8 mouse cellular contexts compared by ENCODE assay signal in genomic region chr3:95624628-95625503, GRCm38 (mm10). TPM values are rescaled to one million over a fixed set of nuclear protein-coding genes. Genes with fewer than 3 reads are reported as not detected.
DNase-seq lines count a peak whose midpoint lies in the region; ATAC-seq and TF ChIP-seq lines count a peak whose summit lies in the region.

TSS of gene Ensa (plus strand) at chr3:95624993.

- WGBS in embryonic facial prominence, embryonic 14.5 days = under 1% methylated on average over 43 of the region's 44 CpGs
- WGBS in heart, adult 2 months = under 1% methylated on average over 44 of the region's 44 CpGs
- WGBS in limb, embryonic 13.5 days = under 1% methylated on average over 44 of the region's 44 CpGs
- under 1% methylated on average over 44 of the region's 44 CpGs for WGBS in midbrain, embryonic 16.5 days

- H3K79me2 ChIP-seq in heart, adult 2 months (replicated peaks; ENCODE audit: control insufficient read depth, insufficient read depth, low read length) = peaks cover 1% of the 10 kb centered on the region; the same call in 1 of the 2 replicates

- intact Hi-C loops in heart, adult 2 months (cut with DNase I) = loop anchor here (2.0 to 10.0 kb wide), 2 partner anchors 34 to 270 kb away; partner anchors contain the start of genes Mcl1 and Setdb1

- no peaks in the 10 kb centered on the region for H3K9me3 ChIP-seq in embryonic facial prominence, embryonic 14.5 days (ENCODE audit: control insufficient read depth, low read length)
- no peaks in the 10 kb centered on the region for H3K9me3 ChIP-seq in limb, embryonic 13.5 days
- no peaks in the 10 kb centered on the region for H3K9me3 ChIP-seq in midbrain, embryonic 16.5 days (replicated peaks; ENCODE audit: control insufficient read depth, low read length, poor library complexity, severe bottlenecking)

- H3K36me3 ChIP-seq in embryonic facial prominence, embryonic 14.5 days (ENCODE audit: control insufficient read depth, insufficient read depth, low read length) = peaks cover 42% of the 10 kb centered on the region
- peaks cover 5% of the 10 kb centered on the region for H3K36me3 ChIP-seq in heart, adult 2 months (ENCODE audit: control insufficient read depth, insufficient read depth, low read length)
- H3K36me3 ChIP-seq in limb, embryonic 13.5 days = peaks cover 37% of the 10 kb centered on the region
- H3K36me3 ChIP-seq in midbrain, embryonic 16.5 days (ENCODE audit: control insufficient read depth, insufficient read depth, low read length) = peaks cover 26% of the 10 kb centered on the region

- TF ChIP-seq POLR2A in heart, adult 2 months (IDR thresholded peaks at IDR 0.05; ENCODE audit: insufficient read depth, low read depth, low read length) = peak; percentile 78

- H3K9ac ChIP-seq in embryonic facial prominence, embryonic 14.5 days (ENCODE audit: low read depth, low read length) = peak within 1 kb of the TSS; percentile 68
- H3K9ac ChIP-seq in heart, adult 2 months (ENCODE audit: low read depth, low read length) = peak within 1 kb of the TSS; percentile 73
- H3K9ac ChIP-seq in limb, embryonic 13.5 days = peak within 1 kb of the TSS; percentile 66
- peak within 1 kb of the TSS; percentile 67 for H3K9ac ChIP-seq in midbrain, embryonic 16.5 days (ENCODE audit: low read depth, low read length)

- peak within 1 kb of the TSS; percentile 75 for H3K4me2 ChIP-seq in embryonic facial prominence, embryonic 14.5 days (ENCODE audit: low read depth, low read length)
- peak within 1 kb of the TSS; percentile 83 for H3K4me2 ChIP-seq in limb, embryonic 13.5 days (replicated peaks)
- H3K4me2 ChIP-seq in midbrain, embryonic 16.5 days (ENCODE audit: low read length) = peak within 1 kb of the TSS; percentile 80

- 0 out of 2 replicates have a peak, but pooled peaks have one; percentile 55 for TF ChIP-seq EP300 in heart, adult 2 months (IDR thresholded peaks at IDR 0.05; ENCODE audit: insufficient read depth, low read depth, low read length)

- peak; percentile 100 for DNase-seq in 3T3-L1 (ENCODE audit: low read depth, low spot score)
- peak; percentile 93 to 94 for DNase-seq in adrenal gland, postnatal 4 days (ENCODE audit: low spot score in 2 of 2)
- peak; percentile 100 for DNase-seq in embryonic facial prominence, embryonic 14.5 days (ENCODE audit: low spot score)
- peak; percentile 96 to 99 for DNase-seq in heart, adult 2 months
- peak; percentile 98 to 99 for DNase-seq in kidney, adult 8-10 months
- DNase-seq in spleen, postnatal 10 days (ENCODE audit: low spot score in 2 of 2) = peak; percentile 96 to 97

- H3K4me1 ChIP-seq in embryonic facial prominence, embryonic 14.5 days (ENCODE audit: control insufficient read depth, insufficient read depth, low read length) = peaks cover 5% of the 10 kb centered on the region
- peaks cover 11% of the 10 kb centered on the region for H3K4me1 ChIP-seq in heart, adult 2 months (ENCODE audit: control insufficient read depth, insufficient read depth, low read length)
- peaks cover 17% of the 10 kb centered on the region for H3K4me1 ChIP-seq in limb, embryonic 13.5 days
- peaks cover 20% of the 10 kb centered on the region for H3K4me1 ChIP-seq in midbrain, embryonic 16.5 days (ENCODE audit: control insufficient read depth, insufficient read depth, low read length)

- no peaks in the 10 kb centered on the region for H3K27me3 ChIP-seq in embryonic facial prominence, embryonic 14.5 days (replicated peaks; ENCODE audit: control insufficient read depth, insufficient read depth, low read length)
- no peaks in the 10 kb centered on the region for H3K27me3 ChIP-seq in heart, adult 2 months (ENCODE audit: control insufficient read depth, insufficient read depth, low read length)
- H3K27me3 ChIP-seq in limb, embryonic 13.5 days = no peaks in the 10 kb centered on the region
- no peaks in the 10 kb centered on the region for H3K27me3 ChIP-seq in midbrain, embryonic 16.5 days (ENCODE audit: control insufficient read depth, insufficient read depth, low read depth, low read length)

- peak within 1 kb of the TSS; percentile 84 for H3K27ac ChIP-seq in embryonic facial prominence, embryonic 14.5 days (replicated peaks; ENCODE audit: low read depth, low read length)
- H3K27ac ChIP-seq in heart, adult 2 months = peak within 1 kb of the TSS; percentile 97
- peak within 1 kb of the TSS; percentile 86 for H3K27ac ChIP-seq in limb, embryonic 13.5 days
- peak within 1 kb of the TSS; percentile 89 for H3K27ac ChIP-seq in midbrain, embryonic 16.5 days (ENCODE audit: low read length)

- ATAC-seq in embryonic facial prominence, embryonic 14.5 days (ENCODE audit: low read depth) = peak; percentile 98
- ATAC-seq in limb, embryonic 13.5 days (ENCODE audit: low FRiP score, low read depth) = peak; percentile 99
- peak; percentile 99 for ATAC-seq in midbrain, embryonic 16.5 days

- TF ChIP-seq CTCF in heart, adult 2 months (IDR thresholded peaks at IDR 0.05) = no peak

- H3K4me3 ChIP-seq in embryonic facial prominence, embryonic 14.5 days (ENCODE audit: low read depth, low read length) = peak within 1 kb of the TSS; percentile 57
- H3K4me3 ChIP-seq in heart, adult 2 months = peak within 1 kb of the TSS; percentile 75
- H3K4me3 ChIP-seq in limb, embryonic 13.5 days = peak within 1 kb of the TSS; percentile 64
- H3K4me3 ChIP-seq in midbrain, embryonic 16.5 days (ENCODE audit: low read depth, low read length) = peak within 1 kb of the TSS; percentile 57

RNA-seq across cellular contexts. Expression of gene Ensa, which starts in this region (rescaled TPM):
- 10 to 100 TPM; 79.6 to 82.2 TPM for total RNA-seq in adrenal gland, postnatal 4 days (2021)
- polyA plus RNA-seq in embryonic facial prominence, embryonic 14.5 days (2014; fragmentation: Nextera tagmentation; extraction: Ambion mirVana) = 59.8 and 66.9 TPM in 2 replicates
- 10 to 100 TPM; 71.5 to 77.7 TPM for total RNA-seq in heart, adult 2 months (2021)
- 17.4 and 28.3 TPM in 2 replicates for polyA plus RNA-seq in heart, adult 2 months (2012; rRNA removed)
- polyA plus RNA-seq in limb, embryonic 13.5 days (2015; fragmentation: Nextera tagmentation; extraction: Ambion mirVana) = 86.8 and 91.5 TPM in 2 replicates
- polyA plus RNA-seq in midbrain, embryonic 16.5 days (2015; fragmentation: Nextera tagmentation; extraction: Ambion mirVana) = 128 and 131 TPM in 2 replicates

Comparison
In these comparisons a context has a peak if more than half of its experiments do, and no peak if none do; other contexts are left out.
1. Peak in every context shown above with its lines: DNase-seq, ATAC-seq, H3K4me3 ChIP-seq and H3K27ac ChIP-seq.